Mouse (Mus musculus): Measurements from ENCODE around the gene Tcap. TPM values are rescaled to one million over a fixed set of nuclear protein-coding genes. Genes with fewer than 3 reads are reported as not detected.

The Tcap gene
- polyA plus RNA-seq, 1 experiment from 2014 or later = 0.16 TPM

DNA sequence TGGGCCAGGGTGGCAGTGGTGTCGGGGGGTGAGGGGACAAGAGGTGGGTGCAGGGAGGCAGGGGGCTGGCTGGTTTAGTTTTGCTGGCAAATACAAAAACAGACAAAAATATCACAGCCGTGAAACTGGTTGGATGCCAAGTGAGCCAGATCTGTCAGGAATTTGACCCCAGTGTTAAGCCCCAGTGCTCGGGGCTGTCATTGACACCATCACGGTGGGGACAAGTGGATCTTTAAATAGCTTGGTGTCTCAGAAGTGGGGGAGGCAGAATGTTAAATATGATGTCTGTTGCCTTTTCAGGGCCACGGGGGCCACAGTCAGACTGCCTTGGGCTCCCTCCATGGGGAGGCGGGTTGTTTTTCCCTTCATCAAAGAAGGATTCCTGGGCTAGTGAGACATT lies 10.7 kb downstream of the Tcap start:
- no peaks in the 10 kb centered on the region for H3K4me1 ChIP-seq (ENCODE audit: control insufficient read depth, insufficient read depth, low read depth, low read length)
- no peak overlapping the region for H3K27ac ChIP-seq (ENCODE audit: low read depth, low read length)
- no peaks in the 10 kb centered on the region for H3K9me3 ChIP-seq (ENCODE audit: control insufficient read depth, low read length)
- H3K4me3 ChIP-seq (ENCODE audit: low read length) = no peak overlapping the region
- H3K27me3 ChIP-seq (replicated peaks; ENCODE audit: control insufficient read depth, insufficient read depth, low read length) = peaks cover 2% of the 10 kb centered on the region
- no peak overlapping the region for H3K9ac ChIP-seq (ENCODE audit: low read depth, low read length)
- H3K4me2 ChIP-seq (ENCODE audit: low read length) = no peak overlapping the region
- no peaks in the 10 kb centered on the region for H3K36me3 ChIP-seq (ENCODE audit: control insufficient read depth, insufficient read depth, low read length)
- no peak for ATAC-seq
- 48% methylated on average over 6 of the region's 6 CpGs for WGBS

DNA sequence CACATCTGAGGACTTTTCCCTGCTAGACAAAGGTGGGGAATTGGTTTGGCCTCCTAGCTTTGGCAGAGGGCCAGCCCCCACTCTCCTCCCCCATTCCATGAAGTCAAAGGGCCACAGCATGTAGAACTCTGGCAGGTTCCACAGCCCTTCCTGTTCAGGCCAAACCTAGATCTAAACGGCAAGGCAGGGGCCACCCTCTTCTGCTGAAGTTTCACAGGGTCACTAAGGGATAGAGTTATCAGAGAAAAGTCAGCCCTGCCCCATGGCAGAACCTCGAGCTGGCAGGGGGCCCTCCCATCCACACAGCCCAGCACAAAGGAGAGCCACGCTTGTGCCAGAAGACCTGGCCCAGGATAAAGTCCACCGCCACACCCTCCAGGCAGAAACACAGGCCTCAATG lies 11.4 kb downstream of the Tcap start:
- no peaks in the 10 kb centered on the region for H3K36me3 ChIP-seq (ENCODE audit: control insufficient read depth, insufficient read depth, low read length)
- no peak overlapping the region for H3K4me3 ChIP-seq (ENCODE audit: low read length)
- no peaks in the 10 kb centered on the region for H3K4me1 ChIP-seq (ENCODE audit: control insufficient read depth, insufficient read depth, low read depth, low read length)
- no peaks in the 10 kb centered on the region for H3K9me3 ChIP-seq (ENCODE audit: control insufficient read depth, low read length)
- H3K9ac ChIP-seq (ENCODE audit: low read depth, low read length) = no peak overlapping the region
- H3K27me3 ChIP-seq (replicated peaks; ENCODE audit: control insufficient read depth, insufficient read depth, low read length) = peaks cover 2% of the 10 kb centered on the region
- no peak overlapping the region for H3K4me2 ChIP-seq (ENCODE audit: low read length)
- 54% methylated on average over 4 of the region's 4 CpGs for WGBS
- H3K27ac ChIP-seq (ENCODE audit: low read depth, low read length) = no peak overlapping the region
- ATAC-seq = no peak

DNA sequence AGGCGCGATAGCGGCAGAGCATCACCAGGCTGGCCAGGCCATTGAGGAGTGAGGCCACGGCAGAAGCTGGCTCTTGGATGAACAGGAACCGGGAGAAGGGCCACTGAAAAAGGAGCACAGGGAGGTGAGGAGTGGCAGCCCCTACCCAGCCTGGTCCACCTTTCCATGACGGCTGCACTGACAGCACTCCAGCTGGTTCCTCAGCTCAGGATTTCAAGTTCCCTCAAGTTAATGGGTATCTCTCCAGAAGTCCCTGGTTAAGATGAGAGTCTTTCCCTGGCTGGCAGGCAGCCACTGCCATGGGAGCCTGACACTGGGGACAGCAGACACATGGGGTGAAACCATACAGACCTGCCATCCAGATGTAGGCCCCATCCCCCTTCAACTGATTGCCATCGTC lies 14.3 kb downstream of the Tcap start:
- Histone ChIP-seq H3K4me1 (ENCODE audit: control insufficient read depth, insufficient read depth, low read depth, low read length) (peaks cover 5% of the 10 kb centered on the region), H3K36me3 (ENCODE audit: control insufficient read depth, insufficient read depth, low read length) (no peaks in the 10 kb centered on the region), H3K27ac (ENCODE audit: low read depth, low read length) (no peak overlapping the region), H3K4me3 (ENCODE audit: low read length) (no peak overlapping the region), H3K27me3 (replicated peaks; ENCODE audit: control insufficient read depth, insufficient read depth, low read length) (no peaks in the 10 kb centered on the region), H3K4me2 (ENCODE audit: low read length) (no peak overlapping the region), H3K9me3 (ENCODE audit: control insufficient read depth, low read length) (no peaks in the 10 kb centered on the region), H3K9ac (ENCODE audit: low read depth, low read length) (no peak overlapping the region)
- no peak for ATAC-seq
- 83% methylated on average over 7 of the region's 7 CpGs for WGBS

DNA sequence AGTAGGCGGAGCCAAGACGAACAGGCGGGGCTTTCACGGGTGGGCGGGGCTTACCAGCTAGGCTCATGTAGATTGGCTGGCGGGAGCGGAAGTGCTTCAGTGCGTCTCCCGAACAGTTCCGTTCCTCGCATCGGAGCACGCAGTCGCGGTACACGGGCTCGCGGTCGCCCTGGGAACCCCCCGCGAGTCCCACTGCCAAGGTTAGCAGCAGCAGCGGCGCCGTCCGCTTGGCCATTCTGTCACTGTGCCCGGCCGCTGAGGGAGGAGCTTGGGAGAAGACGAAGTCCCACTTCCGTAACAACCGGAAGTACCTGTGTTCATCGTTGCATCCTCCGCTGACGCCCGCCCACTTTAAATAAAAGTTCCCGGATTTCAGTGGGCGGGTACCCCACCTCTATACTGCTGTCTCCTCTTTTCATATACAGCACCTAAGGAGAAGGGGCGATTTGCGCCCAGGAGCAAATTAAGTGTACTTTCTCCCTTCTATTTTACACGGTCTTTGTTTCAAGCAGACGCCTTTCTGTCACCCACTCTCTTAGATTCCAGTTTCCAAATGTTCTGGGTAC lies 16.6 kb downstream of the Tcap start, which contains the start of gene Pgap3:
Pgap3 (minus strand) TSS at position 330 of the 566 bp plus-strand sequence.
- under 1% methylated on average over 40 of the region's 40 CpGs for WGBS

DNA sequence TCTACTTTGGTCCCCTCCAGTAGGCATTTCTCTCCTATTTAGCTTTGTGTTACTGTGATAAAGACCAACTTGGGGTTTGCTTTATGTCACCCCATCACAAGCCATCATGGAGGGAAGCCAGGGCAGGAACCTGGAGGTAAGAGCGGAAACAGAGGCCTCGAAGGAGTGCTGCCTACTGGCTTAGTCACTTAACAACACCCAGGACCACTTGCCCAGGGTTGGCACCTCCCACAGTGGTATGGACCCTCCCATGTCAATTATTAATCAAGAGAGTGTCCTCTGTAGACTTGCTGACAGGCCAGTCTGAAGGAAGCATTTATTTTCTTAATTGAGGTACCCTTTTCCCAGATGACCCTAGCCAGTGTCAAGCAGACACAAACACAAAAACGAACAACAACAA lies 17.2 kb downstream of the Tcap start:
- Histone ChIP-seq H3K9me3 (ENCODE audit: control insufficient read depth, low read length) (no peaks in the 10 kb centered on the region), H3K4me1 (ENCODE audit: control insufficient read depth, insufficient read depth, low read depth, low read length) (peaks cover 5% of the 10 kb centered on the region), H3K4me3 (ENCODE audit: low read length) (peak overlapping the region; percentile 70), H3K36me3 (ENCODE audit: control insufficient read depth, insufficient read depth, low read length) (no peaks in the 10 kb centered on the region), H3K27ac (ENCODE audit: low read depth, low read length) (peak overlapping the region; percentile 95), H3K27me3 (replicated peaks; ENCODE audit: control insufficient read depth, insufficient read depth, low read length) (no peaks in the 10 kb centered on the region), H3K9ac (ENCODE audit: low read depth, low read length) (peak overlapping the region; percentile 84), H3K4me2 (ENCODE audit: low read length) (peak overlapping the region; percentile 84)
- WGBS = 49% methylated on average over 3 of the region's 3 CpGs
- no peak for ATAC-seq

More for the DNA sequence above, 16.6 kb downstream of the Tcap start, which contains the start of gene Pgap3:
- Histone ChIP-seq H3K27ac (ENCODE audit: low read depth, low read length) (peak within 1 kb of the TSS; percentile 95), H3K27me3 (replicated peaks; ENCODE audit: control insufficient read depth, insufficient read depth, low read length) (no peaks in the 10 kb centered on the region), H3K9me3 (ENCODE audit: control insufficient read depth, low read length) (no peaks in the 10 kb centered on the region), H3K4me1 (ENCODE audit: control insufficient read depth, insufficient read depth, low read depth, low read length) (peaks cover 5% of the 10 kb centered on the region), H3K9ac (ENCODE audit: low read depth, low read length) (peak within 1 kb of the TSS; percentile 84), H3K4me2 (ENCODE audit: low read length) (peak within 1 kb of the TSS; percentile 84), H3K36me3 (ENCODE audit: control insufficient read depth, insufficient read depth, low read length) (no peaks in the 10 kb centered on the region), H3K4me3 (ENCODE audit: low read length) (peak within 1 kb of the TSS; percentile 70)
- peak; percentile 97 for ATAC-seq

DNA sequence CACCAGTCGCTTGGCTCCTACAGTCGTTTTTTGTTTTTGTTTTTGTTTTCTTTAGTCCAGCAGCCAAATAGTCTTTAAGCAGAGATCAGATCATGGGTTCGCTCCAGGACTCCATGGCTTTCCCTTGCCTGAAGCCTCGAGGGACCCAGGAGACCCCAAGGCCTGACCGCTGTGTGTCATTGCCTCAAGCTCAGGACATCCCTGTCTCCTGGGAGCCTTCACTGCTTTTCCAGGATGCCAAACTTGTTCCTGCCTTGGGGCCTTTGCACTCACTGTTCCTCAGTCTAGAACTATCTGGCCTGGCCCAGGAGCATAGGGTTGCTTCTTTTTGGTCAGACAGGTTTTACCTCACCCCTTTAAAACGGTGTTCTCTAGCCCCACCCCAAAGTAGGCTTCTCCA lies 23.0 kb downstream of the Tcap start:
- no peak overlapping the region for H3K4me3 ChIP-seq (ENCODE audit: low read length)
- H3K9ac ChIP-seq (ENCODE audit: low read depth, low read length) = no peak overlapping the region
- H3K27ac ChIP-seq (ENCODE audit: low read depth, low read length) = no peak overlapping the region
- H3K4me1 ChIP-seq (ENCODE audit: control insufficient read depth, insufficient read depth, low read depth, low read length) = no peaks in the 10 kb centered on the region
- no peak overlapping the region for H3K4me2 ChIP-seq (ENCODE audit: low read length)
- ATAC-seq = no peak
- 75% methylated on average over 6 of the region's 6 CpGs for WGBS
- H3K9me3 ChIP-seq (ENCODE audit: control insufficient read depth, low read length) = no peaks in the 10 kb centered on the region
- no peaks in the 10 kb centered on the region for H3K36me3 ChIP-seq (ENCODE audit: control insufficient read depth, insufficient read depth, low read length)
- H3K27me3 ChIP-seq (replicated peaks; ENCODE audit: control insufficient read depth, insufficient read depth, low read length) = peaks cover 10% of the 10 kb centered on the region

DNA sequence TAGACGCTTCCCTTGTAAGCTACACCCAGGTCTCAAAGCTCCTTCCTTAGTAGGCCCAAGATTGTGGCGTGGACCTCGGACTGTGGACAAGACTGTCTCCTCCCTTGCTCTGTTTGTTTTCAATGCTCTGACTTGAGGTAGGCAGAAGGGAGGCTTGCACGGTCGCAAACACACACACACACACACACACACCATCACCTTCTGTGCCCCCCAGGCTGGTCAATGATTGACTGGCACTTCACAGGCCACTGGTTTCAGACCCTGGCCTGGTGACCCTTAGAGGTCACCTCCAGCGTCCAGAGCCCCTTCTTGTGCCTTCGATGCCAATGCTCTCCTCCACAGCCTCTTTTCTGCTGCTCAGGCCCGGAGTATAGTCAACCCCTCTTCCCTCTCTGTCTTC lies 25.3 kb downstream of the Tcap start:
- H3K9ac ChIP-seq (ENCODE audit: low read depth, low read length) = no peak overlapping the region
- no peak for ATAC-seq
- no peak overlapping the region for H3K4me3 ChIP-seq (ENCODE audit: low read length)
- no peaks in the 10 kb centered on the region for H3K36me3 ChIP-seq (ENCODE audit: control insufficient read depth, insufficient read depth, low read length)
- peaks cover 13% of the 10 kb centered on the region for H3K27me3 ChIP-seq (replicated peaks; ENCODE audit: control insufficient read depth, insufficient read depth, low read length)
- no peak overlapping the region for H3K4me2 ChIP-seq (ENCODE audit: low read length)
- WGBS = 36% methylated on average over 8 of the region's 8 CpGs
- H3K9me3 ChIP-seq (ENCODE audit: control insufficient read depth, low read length) = no peaks in the 10 kb centered on the region
- H3K27ac ChIP-seq (ENCODE audit: low read depth, low read length) = no peak overlapping the region
- peaks cover 14% of the 10 kb centered on the region; the same call in 1 of the 2 replicates for H3K4me1 ChIP-seq (ENCODE audit: control insufficient read depth, insufficient read depth, low read depth, low read length)

DNA sequence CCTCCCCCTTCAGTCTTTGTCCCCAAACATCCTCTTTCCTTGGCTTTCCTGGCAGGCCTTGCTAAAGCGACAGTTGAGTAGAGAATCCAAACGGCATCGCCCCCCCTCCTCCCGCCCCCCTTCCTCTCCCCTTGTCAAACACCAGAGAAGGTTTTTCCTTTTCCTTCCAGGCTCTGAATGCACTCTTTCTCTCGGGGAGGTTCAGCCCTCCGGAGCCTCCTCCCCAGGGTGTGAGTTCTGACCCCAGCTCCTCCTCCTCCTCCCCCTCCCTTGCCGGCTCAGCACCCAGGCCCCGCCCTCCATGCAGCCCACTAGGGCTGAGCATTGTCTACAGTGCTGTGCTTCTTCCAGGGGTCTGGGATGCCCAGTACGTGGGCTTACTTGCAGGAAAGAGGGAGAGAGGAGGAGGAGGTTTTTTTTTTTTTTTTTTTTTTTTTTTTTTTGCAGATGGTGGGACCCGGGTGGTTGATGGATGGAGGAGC lies 25.8 kb downstream of the Tcap start:
- Histone ChIP-seq H3K4me3 (ENCODE audit: low read length) (no peak overlapping the region), H3K27me3 (replicated peaks; ENCODE audit: control insufficient read depth, insufficient read depth, low read length) (peaks cover 13% of the 10 kb centered on the region), H3K9me3 (ENCODE audit: control insufficient read depth, low read length) (no peaks in the 10 kb centered on the region), H3K4me1 (ENCODE audit: control insufficient read depth, insufficient read depth, low read depth, low read length) (peaks cover 16% of the 10 kb centered on the region; the same call in 1 of the 2 replicates), H3K36me3 (ENCODE audit: control insufficient read depth, insufficient read depth, low read length) (no peaks in the 10 kb centered on the region), H3K27ac (ENCODE audit: low read depth, low read length) (no peak overlapping the region), H3K9ac (ENCODE audit: low read depth, low read length) (no peak overlapping the region), H3K4me2 (ENCODE audit: low read length) (no peak overlapping the region)
- WGBS = 3% methylated on average over 10 of the region's 10 CpGs
- ATAC-seq = peak; percentile 81

DNA sequence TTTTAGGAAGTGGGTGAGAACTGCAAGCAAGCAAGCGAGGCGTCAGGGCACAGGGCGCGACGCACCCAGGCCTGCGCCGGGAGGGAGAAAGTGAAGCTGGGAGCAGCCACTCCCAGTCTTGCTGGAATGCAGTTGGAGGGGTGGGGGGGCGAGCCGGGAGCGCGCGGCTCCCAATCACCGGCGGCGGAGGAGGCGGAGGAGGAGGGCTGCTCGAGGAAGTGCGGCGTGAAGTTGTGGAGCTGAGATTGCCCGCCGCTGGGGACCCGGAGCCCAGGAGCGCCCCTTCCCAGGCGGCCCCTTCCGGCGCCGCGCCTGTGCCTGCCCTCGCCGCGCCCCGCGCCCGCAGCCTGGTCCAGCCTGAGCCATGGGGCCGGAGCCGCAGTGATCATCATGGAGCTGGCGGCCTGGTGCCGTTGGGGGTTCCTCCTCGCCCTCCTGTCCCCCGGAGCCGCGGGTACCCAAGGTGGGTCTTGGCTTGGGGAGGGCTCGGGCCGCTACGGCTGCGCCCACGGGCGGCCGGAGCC lies 28.7 kb downstream of the Tcap start, which contains the start of gene Erbb2:
Erbb2 (plus strand) TSS at position 198 of the 524 bp plus-strand sequence.
- H3K4me2 ChIP-seq (ENCODE audit: low read length) = peak within 1 kb of the TSS; percentile 93
- H3K4me1 ChIP-seq (ENCODE audit: control insufficient read depth, insufficient read depth, low read depth, low read length) = peaks cover 16% of the 10 kb centered on the region; the same call in 1 of the 2 replicates
- peaks cover 13% of the 10 kb centered on the region for H3K27me3 ChIP-seq (replicated peaks; ENCODE audit: control insufficient read depth, insufficient read depth, low read length)
- no peaks in the 10 kb centered on the region for H3K36me3 ChIP-seq (ENCODE audit: control insufficient read depth, insufficient read depth, low read length)
- no peaks in the 10 kb centered on the region for H3K9me3 ChIP-seq (ENCODE audit: control insufficient read depth, low read length)
- peak; percentile 53 for ATAC-seq
- H3K4me3 ChIP-seq (ENCODE audit: low read length) = peak within 1 kb of the TSS; percentile 57
- WGBS = 0% methylated on average over 31 of the region's 49 CpGs
- peak within 1 kb of the TSS; percentile 79 for H3K27ac ChIP-seq (ENCODE audit: low read depth, low read length)
- peak within 1 kb of the TSS; percentile 72 for H3K9ac ChIP-seq (ENCODE audit: low read depth, low read length)
